Mouse (Mus musculus): ENCODE measurements at regions not wholly inside any gene's neighbourhood (a gene's known extent, or its start where the extent isn't known, plus 50 kb on each side); places are given as distances from the start of the nearest gene placed in this dataset.

DNA sequence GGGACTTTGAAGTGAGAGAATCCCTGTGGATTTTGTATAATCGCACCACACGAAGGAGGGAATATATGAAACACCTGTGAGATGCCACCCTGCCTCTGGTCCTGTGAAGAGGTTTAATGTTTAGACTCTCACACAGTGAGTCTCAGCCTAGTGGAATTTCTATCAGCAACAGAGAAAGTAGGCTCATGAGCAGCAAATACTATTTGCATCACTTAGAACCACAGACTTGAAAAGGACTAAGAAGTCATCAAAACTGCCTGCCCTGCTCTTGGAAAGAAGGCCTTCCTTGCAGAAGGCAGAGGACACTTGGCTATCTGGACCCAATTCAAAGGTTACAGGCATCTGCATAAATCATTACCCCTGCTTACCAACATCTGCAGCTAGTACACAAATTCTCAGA, 662.1 kb upstream of the Nrsn1 start:
- no peak for TF ChIP-seq POLR2A (IDR thresholded peaks at IDR 0.05; ENCODE audit: insufficient read length, low read depth)
- no peak for TF ChIP-seq POLR2AphosphoS2 (IDR thresholded peaks at IDR 0.05; ENCODE audit: insufficient read length, low read depth)
- no peak for TF ChIP-seq CEBPB (IDR thresholded peaks at IDR 0.05; ENCODE audit: insufficient read depth, poor library complexity, severe bottlenecking)
- no peak for TF ChIP-seq MYOG (IDR thresholded peaks at IDR 0.05; ENCODE audit: control insufficient read depth in 1 of 3, insufficient read depth in 1 of 3, insufficient read length in 2 of 3, low read depth in 2 of 3)
- no peak for TF ChIP-seq MYOD1 (IDR thresholded peaks at IDR 0.05; ENCODE audit: control insufficient read depth in 1 of 3, insufficient read length in 2 of 3, low read depth in 2 of 3)
- no peak for TF ChIP-seq E2F4 (IDR thresholded peaks at IDR 0.05; ENCODE audit: insufficient read depth)
- TF ChIP-seq USF1 (IDR thresholded peaks at IDR 0.05; ENCODE audit: low read depth), result no peak
- no peak for TF ChIP-seq TCF12 (IDR thresholded peaks at IDR 0.05; ENCODE audit: insufficient read depth, poor library complexity, severe bottlenecking)
- TF ChIP-seq TCF3 (IDR thresholded peaks at IDR 0.05; ENCODE audit: insufficient read length, low read depth), result no peak
- no peak for TF ChIP-seq MAX (IDR thresholded peaks at IDR 0.05; ENCODE audit: low read depth)
- no peak for TF ChIP-seq REST (IDR thresholded peaks at IDR 0.05; ENCODE audit: insufficient read depth, insufficient read length)
- no peak for TF ChIP-seq SRF (IDR thresholded peaks at IDR 0.05; ENCODE audit: control insufficient read depth, insufficient read length, low read depth)

Data from myocyte (in vitro differentiated cells).